In genomic region chr4:154634470-154635240, GRCm38 (mm10) we compare ENCODE assay signal across 9 mouse cellular contexts. TPM values are rescaled to one million over a fixed set of nuclear protein-coding genes. Genes with fewer than 3 reads are reported as not detected.
DNase-seq lines count a peak whose midpoint lies in the region; ATAC-seq and TF ChIP-seq lines count a peak whose summit lies in the region.
"Had no signal": no experiment of that assay in that cellular context is flagged by ENCODE, and none has a peak within 500 bp of the region (broad histone marks: within the 10 kb centered on the region; RNA-seq: fewer than 3 reads in every experiment).

No protein-coding gene starts in this region.

- TF ChIP-seq CTCF in kidney, adult 2 months (conservative IDR thresholded peaks at IDR 0.05; ENCODE audit: insufficient read depth, insufficient read length, low read depth, low read length) = no peak
- TF ChIP-seq CTCF in intestine, postnatal 0 days (IDR thresholded peaks at IDR 0.05; ENCODE audit: low read depth) = no peak

- H3K27me3 ChIP-seq in kidney, adult 2 months (replicated peaks; ENCODE audit: control insufficient read depth, insufficient read depth, low read length) = 0 out of 2 replicates have a peak, but pooled peaks cover 5% of the 10 kb centered on the region
- H3K27me3 ChIP-seq in forebrain, embryonic 12.5 days = peaks cover 82% of the 10 kb centered on the region
- peaks cover 58% of the 10 kb centered on the region for H3K27me3 ChIP-seq in intestine, postnatal 0 days (replicated peaks; ENCODE audit: control insufficient read depth, insufficient read depth, low read length)
- H3K27me3 ChIP-seq in midbrain, embryonic 15.5 days (replicated peaks) = peaks cover 72% of the 10 kb centered on the region
- H3K27me3 ChIP-seq: CH12.LX had no signal

- WGBS in kidney, adult 2 months = 24% methylated on average over 44 of the region's 44 CpGs
- 4% methylated on average over 44 of the region's 44 CpGs for WGBS in forebrain, embryonic 12.5 days
- WGBS in intestine, postnatal 0 days = 26% methylated on average over 44 of the region's 44 CpGs
- 13% methylated on average over 44 of the region's 44 CpGs for WGBS in midbrain, embryonic 15.5 days

- H3K27ac ChIP-seq in kidney, adult 2 months (ENCODE audit: insufficient read depth, low read depth, low read length) = peak overlapping the region; percentile 86
- H3K27ac ChIP-seq in forebrain, embryonic 12.5 days = peak overlapping the region; percentile 96
- peak overlapping the region; percentile 87 for H3K27ac ChIP-seq in intestine, postnatal 0 days (ENCODE audit: low read depth, low read length)
- no peak overlapping the region for H3K27ac ChIP-seq in midbrain, embryonic 15.5 days

- H3K4me3 ChIP-seq in kidney, adult 2 months (ENCODE audit: insufficient read depth, low read depth, low read length) = peak overlapping the region; percentile 55
- peak overlapping the region; percentile 79 for H3K4me3 ChIP-seq in forebrain, embryonic 12.5 days (replicated peaks)
- peak overlapping the region; percentile 82 for H3K4me3 ChIP-seq in intestine, postnatal 0 days (ENCODE audit: low read depth, low read length)
- peak overlapping the region; percentile 42 for H3K4me3 ChIP-seq in midbrain, embryonic 15.5 days

- no peaks in the 10 kb centered on the region for H3K9me3 ChIP-seq in forebrain, embryonic 12.5 days
- no peaks in the 10 kb centered on the region for H3K9me3 ChIP-seq in intestine, postnatal 0 days (ENCODE audit: control insufficient read depth)
- no peaks in the 10 kb centered on the region for H3K9me3 ChIP-seq in midbrain, embryonic 15.5 days

- peak; percentile 36 for DNase-seq in kidney, adult 2 months
- no peak for DNase-seq in kidney, adult 9 months
- DNase-seq in gastrocnemius, postnatal 4 days (ENCODE audit: low spot score in 2 of 2) = no peak
- no peak for DNase-seq in adrenal gland, postnatal 25 days
- DNase-seq in ovary, postnatal 10 days (ENCODE audit: low spot score) = no peak

- no peak for ATAC-seq in forebrain, embryonic 12.5 days (ENCODE audit: low FRiP score)
- no peak for ATAC-seq in intestine, postnatal 0 days
- no peak for ATAC-seq in midbrain, embryonic 15.5 days (replicated peaks)

- H3K9ac ChIP-seq in forebrain, embryonic 12.5 days = peak overlapping the region; percentile 94
- peak overlapping the region; percentile 63 for H3K9ac ChIP-seq in intestine, postnatal 0 days (ENCODE audit: low read depth, low read length)
- H3K9ac ChIP-seq in midbrain, embryonic 15.5 days = peak overlapping the region; percentile 33; the same call in 1 of the 2 replicates

- H3K4me1 ChIP-seq in kidney, adult 2 months (ENCODE audit: control insufficient read depth, insufficient read depth, low read length) = no peaks in the 10 kb centered on the region
- H3K4me1 ChIP-seq in forebrain, embryonic 12.5 days = peaks cover 89% of the 10 kb centered on the region
- no peaks in the 10 kb centered on the region for H3K4me1 ChIP-seq in intestine, postnatal 0 days (replicated peaks; ENCODE audit: control insufficient read depth, insufficient read depth, low read length)
- H3K4me1 ChIP-seq in midbrain, embryonic 15.5 days = peaks cover 38% of the 10 kb centered on the region

- no peak for TF ChIP-seq POLR2A in kidney, adult 2 months (IDR thresholded peaks at IDR 0.05; ENCODE audit: low read depth, low read length)

- no peaks in the 10 kb centered on the region for H3K36me3 ChIP-seq in kidney, adult 2 months (ENCODE audit: control insufficient read depth, insufficient read depth, low read length)
- H3K36me3 ChIP-seq in forebrain, embryonic 12.5 days (replicated peaks) = no peaks in the 10 kb centered on the region
- H3K36me3 ChIP-seq in intestine, postnatal 0 days (ENCODE audit: control insufficient read depth, insufficient read depth) = no peaks in the 10 kb centered on the region
- H3K36me3 ChIP-seq in midbrain, embryonic 15.5 days (replicated peaks) = no peaks in the 10 kb centered on the region

- peak overlapping the region; percentile 90 for H3K4me2 ChIP-seq in forebrain, embryonic 12.5 days
- H3K4me2 ChIP-seq in intestine, postnatal 0 days (replicated peaks; ENCODE audit: low read depth) = peak overlapping the region; percentile 92
- peak overlapping the region; percentile 57 for H3K4me2 ChIP-seq in midbrain, embryonic 15.5 days

RNA-seq across cellular contexts. Expression of gene Prdm16, which starts 2.0 kb away (rescaled TPM):
- polyA plus RNA-seq in kidney, adult 2 months (2012; rRNA removed) = 7.1 and 8.5 TPM in 2 replicates
- polyA plus RNA-seq in forebrain, embryonic 12.5 days (2016; fragmentation: Nextera tagmentation; extraction: Ambion mirVana) = 40.5 and 49.4 TPM in 2 replicates
- 8.7 and 9.0 TPM in 2 replicates for polyA plus RNA-seq in intestine, postnatal 0 days (2015; fragmentation: Nextera tagmentation; extraction: Ambion mirVana)
- polyA plus RNA-seq in midbrain, embryonic 15.5 days (2015; fragmentation: Nextera tagmentation; extraction: Ambion mirVana) = 11.2 and 11.5 TPM in 2 replicates
- total RNA-seq in gastrocnemius, postnatal 4 days (2021) = 1 to 10 TPM; 4.0 to 4.7 TPM
- 3.9 and 6.5 TPM in 2 replicates for total RNA-seq in adrenal gland, postnatal 25 days (2021)
- total RNA-seq: CH12.LX had no signal

RNA-seq across cellular contexts. Expression of gene Actrt2, which starts 33.0 kb away (rescaled TPM):
- polyA plus RNA-seq in kidney, adult 2 months (2012; rRNA removed) = 0.05 and 0.06 TPM in 2 replicates
- polyA plus RNA-seq in forebrain, embryonic 12.5 days (2016; fragmentation: Nextera tagmentation; extraction: Ambion mirVana) = not detected in 2 replicates
- not detected in 2 replicates for polyA plus RNA-seq in intestine, postnatal 0 days (2015; fragmentation: Nextera tagmentation; extraction: Ambion mirVana)
- polyA plus RNA-seq in midbrain, embryonic 15.5 days (2015; fragmentation: Nextera tagmentation; extraction: Ambion mirVana) = not detected in 2 replicates
- not detected for total RNA-seq in gastrocnemius, postnatal 4 days (2021)
- not detected in 2 replicates for total RNA-seq in adrenal gland, postnatal 25 days (2021)
- total RNA-seq: CH12.LX had no signal

Comparison
In these comparisons a context has a peak if more than half of its experiments do, and no peak if none do; other contexts are left out.
1. H3K9ac ChIP-seq: peak in every context shown above with its lines; median percentile 94 in forebrain, embryonic 12.5 days; 63 in intestine, postnatal 0 days; 33 in midbrain, embryonic 15.5 days.